ENCODE assay signal across 25 mouse cellular contexts in genomic region chr2:117288291-117288690, GRCm38 (mm10). TPM values are rescaled to one million over a fixed set of nuclear protein-coding genes. Genes with fewer than 3 reads are reported as not detected.
DNase-seq lines count a peak whose midpoint lies in the region; ATAC-seq and TF ChIP-seq lines count a peak whose summit lies in the region.
"Had no signal": no experiment of that assay in that cellular context is flagged by ENCODE, and none has a peak within 500 bp of the region (broad histone marks: within the 10 kb centered on the region; RNA-seq: fewer than 3 reads in every experiment).

No protein-coding gene starts in this region.

- H3K9ac ChIP-seq in hindbrain, postnatal 0 days (replicated peaks; ENCODE audit: low read length) = no peak overlapping the region
- no peak overlapping the region for H3K9ac ChIP-seq in hindbrain, embryonic 14.5 days
- H3K9ac ChIP-seq: embryonic facial prominence, embryonic 15.5 days; forebrain, embryonic 12.5 days; heart, embryonic 15.5 days; hindbrain, embryonic 15.5 days had no signal

- peak; percentile 46 for DNase-seq in hindbrain, postnatal 0 days (ENCODE audit: low spot score)
- no peak for DNase-seq in hindbrain, embryonic 14.5 days (ENCODE audit: low spot score)
- DNase-seq in cerebellum, adult 11 months = peak; percentile 7
- DNase-seq in cerebellum, adult 8-10 months = peak; percentile 5
- DNase-seq in cerebellum, postnatal 14 days = peak; percentile 60 to 79
- no peak for DNase-seq in urinary bladder, postnatal 4 days (ENCODE audit: low spot score in 2 of 2)
- DNase-seq in heart, postnatal 25 days (ENCODE audit: low spot score) = no peak
- DNase-seq: adrenal gland, postnatal 14 days; gastrocnemius, postnatal 14 days; heart, adult 2 months; heart, postnatal 14 days; kidney, adult 9 months had no signal

- H3K36me3 ChIP-seq in hindbrain, postnatal 0 days (ENCODE audit: insufficient read depth, low read length) = no peaks in the 10 kb centered on the region
- H3K36me3 ChIP-seq in hindbrain, embryonic 14.5 days (replicated peaks; ENCODE audit: control insufficient read depth, insufficient read depth) = no peaks in the 10 kb centered on the region
- H3K36me3 ChIP-seq: embryonic facial prominence, embryonic 15.5 days; forebrain, embryonic 12.5 days; heart, embryonic 15.5 days; hindbrain, embryonic 10.5 days; hindbrain, embryonic 15.5 days had no signal

- ATAC-seq in hindbrain, postnatal 0 days = no peak
- ATAC-seq in hindbrain, embryonic 14.5 days (ENCODE audit: low FRiP score) = no peak
- no peak for ATAC-seq in frontal cortex, adult (ENCODE audit: low TSS enrichment)
- ATAC-seq: forebrain, embryonic 16.5 days; inflammation-experienced regulatory T-cells, adult 6 months; intestine, postnatal 0 days had no signal

- TF ChIP-seq CTCF in hindbrain, postnatal 0 days (IDR thresholded peaks at IDR 0.05; ENCODE audit: low read depth) = no peak

- H3K27ac ChIP-seq in hindbrain, postnatal 0 days = no peak overlapping the region
- H3K27ac ChIP-seq in hindbrain, embryonic 14.5 days = no peak overlapping the region
- H3K27ac ChIP-seq: embryonic facial prominence, embryonic 15.5 days; forebrain, embryonic 12.5 days; heart, adult 2 months; heart, embryonic 15.5 days; hindbrain, embryonic 10.5 days; hindbrain, embryonic 15.5 days had no signal

- H3K27me3 ChIP-seq in hindbrain, postnatal 0 days (ENCODE audit: insufficient read depth, low read length) = no peaks in the 10 kb centered on the region
- H3K27me3 ChIP-seq in hindbrain, embryonic 14.5 days (ENCODE audit: control insufficient read depth, insufficient read depth, low read length) = no peaks in the 10 kb centered on the region
- H3K27me3 ChIP-seq: embryonic facial prominence, embryonic 15.5 days; forebrain, embryonic 12.5 days; heart, embryonic 15.5 days; hindbrain, embryonic 15.5 days had no signal

- no peak overlapping the region for H3K4me3 ChIP-seq in hindbrain, postnatal 0 days (ENCODE audit: low read length)
- no peak overlapping the region for H3K4me3 ChIP-seq in hindbrain, embryonic 14.5 days (replicated peaks; ENCODE audit: low read length)
- H3K4me3 ChIP-seq: embryonic facial prominence, embryonic 15.5 days; forebrain, embryonic 12.5 days; heart, adult 2 months; heart, embryonic 15.5 days; hindbrain, embryonic 10.5 days; hindbrain, embryonic 15.5 days had no signal

- intact Hi-C loops in heart, postnatal 25 days (cut with DNase I) = no loop called here

- no peaks in the 10 kb centered on the region for H3K4me1 ChIP-seq in hindbrain, postnatal 0 days (ENCODE audit: insufficient read depth, low read length)
- no peaks in the 10 kb centered on the region for H3K4me1 ChIP-seq in hindbrain, embryonic 14.5 days (replicated peaks; ENCODE audit: control insufficient read depth, insufficient read depth, low read length)
- H3K4me1 ChIP-seq: embryonic facial prominence, embryonic 15.5 days; forebrain, embryonic 12.5 days; heart, embryonic 15.5 days; hindbrain, embryonic 10.5 days; hindbrain, embryonic 15.5 days had no signal

- no peak overlapping the region for H3K4me2 ChIP-seq in hindbrain, postnatal 0 days (ENCODE audit: low read depth, low read length)
- no peak overlapping the region for H3K4me2 ChIP-seq in hindbrain, embryonic 14.5 days (replicated peaks)
- H3K4me2 ChIP-seq: embryonic facial prominence, embryonic 15.5 days; forebrain, embryonic 12.5 days; heart, embryonic 11.5 days; heart, embryonic 15.5 days; hindbrain, embryonic 15.5 days had no signal

- H3K9me3 ChIP-seq in hindbrain, postnatal 0 days (ENCODE audit: low read length) = no peaks in the 10 kb centered on the region
- no peaks in the 10 kb centered on the region for H3K9me3 ChIP-seq in hindbrain, embryonic 14.5 days (ENCODE audit: control insufficient read depth, low read length)
- H3K9me3 ChIP-seq: embryonic facial prominence, embryonic 15.5 days; forebrain, embryonic 12.5 days; heart, embryonic 15.5 days; hindbrain, embryonic 10.5 days; hindbrain, embryonic 15.5 days had no signal

- 72% methylated on average over 7 of the region's 7 CpGs for WGBS in hindbrain, postnatal 0 days
- 83% methylated on average over 7 of the region's 7 CpGs for WGBS in hindbrain, embryonic 14.5 days

RNA-seq across cellular contexts. Expression of gene Fam98b, which starts 38.8 kb away (rescaled TPM):
- total RNA-seq in hindbrain, postnatal 0 days (2014; rRNA removed) = 5.2 and 6.3 TPM in 2 replicates
- polyA plus RNA-seq in hindbrain, postnatal 0 days (2015; fragmentation: Nextera tagmentation; extraction: Ambion mirVana) = 11.5 and 14.9 TPM in 2 replicates
- 7.9 and 8.8 TPM in 2 replicates for polyA plus RNA-seq in hindbrain, embryonic 14.5 days (2014; fragmentation: Nextera tagmentation; extraction: Ambion mirVana)
- total RNA-seq in heart, postnatal 25 days (2021) = 10 to 100 TPM; 22.4 to 22.8 TPM

RNA-seq across cellular contexts. Expression of gene Rasgrp1, which starts 54.5 kb away (rescaled TPM):
- total RNA-seq in hindbrain, postnatal 0 days (2014; rRNA removed) = 2.4 and 5.0 TPM in 2 replicates
- 2.8 and 3.3 TPM in 2 replicates for polyA plus RNA-seq in hindbrain, postnatal 0 days (2015; fragmentation: Nextera tagmentation; extraction: Ambion mirVana)
- 2.3 and 2.6 TPM in 2 replicates for polyA plus RNA-seq in hindbrain, embryonic 14.5 days (2014; fragmentation: Nextera tagmentation; extraction: Ambion mirVana)
- under 1 TPM; 0.26 to 0.56 TPM for total RNA-seq in heart, postnatal 25 days (2021)
- total RNA-seq: gastrocnemius, adult 18-20 months; MEL had no signal
- polyA plus RNA-seq: C2C12 had no signal

Comparison
In these comparisons a context has a peak if more than half of its experiments do, and no peak if none do; other contexts are left out.
1. DNase-seq: peak in hindbrain, postnatal 0 days (single experiment), cerebellum, adult 11 months (single experiment), cerebellum, adult 8-10 months (single experiment) and cerebellum, postnatal 14 days (2 of 2); none in hindbrain, embryonic 14.5 days (single experiment), urinary bladder, postnatal 4 days (0 of 2) and heart, postnatal 25 days (single experiment).